Mouse (Mus musculus): ENCODE data around the gene Scml4. TPM values are rescaled to one million over a fixed set of nuclear protein-coding genes. Genes with fewer than 3 reads are reported as not detected.

Gene Scml4
- total RNA-seq, 1 experiment, result 0.22 TPM

DNA sequence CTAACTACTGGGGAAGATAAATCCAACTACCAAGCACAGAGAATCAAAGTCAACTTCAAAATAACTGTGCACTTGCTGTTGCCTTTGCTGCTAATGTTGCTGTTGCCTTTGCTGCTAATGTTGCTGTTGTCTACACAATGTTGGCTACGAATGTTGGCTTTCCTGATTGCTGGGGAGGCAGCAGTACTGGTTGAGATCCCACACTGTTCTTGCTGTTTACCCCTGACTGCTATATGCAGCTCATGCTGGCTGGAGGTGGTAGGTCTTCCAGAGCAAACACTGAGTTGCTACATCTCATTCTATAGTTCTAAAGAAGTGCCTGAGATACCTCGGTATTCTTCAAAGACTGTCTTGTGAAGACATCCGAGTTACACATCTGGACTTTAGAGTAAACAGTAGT lies 36.5 kb downstream of the Scml4 start:
- H3K9ac ChIP-seq (ENCODE audit: insufficient read depth, low read depth, low read length, poor library complexity, severe bottlenecking), result no peak overlapping the region
- no peaks in the 10 kb centered on the region for H3K9me3 ChIP-seq (ENCODE audit: control insufficient read depth, insufficient read depth, low read depth, low read length)
- H3K27ac ChIP-seq (ENCODE audit: insufficient read depth, low read depth, low read length, poor library complexity, severe bottlenecking), result no peak overlapping the region
- no peaks in the 10 kb centered on the region for H3K36me3 ChIP-seq (ENCODE audit: control insufficient read depth, insufficient read depth, low read length, poor library complexity, severe bottlenecking)
- in situ Hi-C loops (cut with MboI; ENCODE audit: low sequenced_read_pairs in 2 of 2, unreplicated experiment in 2 of 2), result no loop called here
- no peak for TF ChIP-seq ZNF384 (IDR thresholded peaks at IDR 0.05; ENCODE audit: low read depth, low read length)
- no peak for TF ChIP-seq HCFC1 (IDR thresholded peaks at IDR 0.05; ENCODE audit: borderline replicate concordance, insufficient read depth, low read length)
- no peak for TF ChIP-seq CHD2 (IDR thresholded peaks at IDR 0.05; ENCODE audit: low read depth, low read length)
- no peak for TF ChIP-seq ZC3H11A (IDR thresholded peaks at IDR 0.05; ENCODE audit: borderline replicate concordance, low read depth, low read length)
- no peak for TF ChIP-seq MAFK (IDR thresholded peaks at IDR 0.05; ENCODE audit: insufficient read depth, low read depth, low read length)
- H3K4me3 ChIP-seq (ENCODE audit: insufficient read depth in 1 of 2, low read depth in 1 of 2, low read length in 2 of 2, poor library complexity in 1 of 2, severe bottlenecking in 1 of 2), result no peak overlapping the region
- DNase-seq (ENCODE audit: low read depth, low spot score), result no peak
- H3K4me1 ChIP-seq (ENCODE audit: control insufficient read depth in 2 of 2, insufficient read depth in 2 of 2, low read length in 2 of 2, poor library complexity in 1 of 2), result no peaks in the 10 kb centered on the region

DNA sequence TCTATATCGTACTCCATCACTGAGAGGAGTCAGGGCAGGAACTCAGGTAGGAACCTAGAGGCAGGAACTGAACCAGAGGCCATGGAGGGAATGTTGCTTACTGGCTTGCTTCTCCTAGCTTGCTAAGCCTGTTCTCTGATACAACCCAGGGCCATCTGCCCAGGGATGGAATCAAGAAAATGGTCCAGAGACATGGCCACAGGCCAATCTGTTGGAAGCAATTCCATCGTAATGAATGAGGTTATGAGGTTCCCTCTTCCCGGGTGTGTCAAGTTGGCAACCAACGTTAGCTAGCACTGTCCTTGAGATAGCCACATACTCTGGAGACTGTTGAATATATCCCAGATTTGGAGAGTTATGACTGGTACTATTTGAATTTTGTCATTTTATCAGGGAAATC lies 37.0 kb downstream of the Scml4 start:
- no peak overlapping the region for H3K4me3 ChIP-seq (ENCODE audit: insufficient read depth in 1 of 2, low read depth in 1 of 2, low read length in 2 of 2, poor library complexity in 1 of 2, severe bottlenecking in 1 of 2)
- no peak overlapping the region for H3K9ac ChIP-seq (ENCODE audit: insufficient read depth, low read depth, low read length, poor library complexity, severe bottlenecking)
- no peak overlapping the region for H3K27ac ChIP-seq (ENCODE audit: insufficient read depth, low read depth, low read length, poor library complexity, severe bottlenecking)
- no peak for TF ChIP-seq HCFC1 (IDR thresholded peaks at IDR 0.05; ENCODE audit: borderline replicate concordance, insufficient read depth, low read length)
- TF ChIP-seq MAFK (IDR thresholded peaks at IDR 0.05; ENCODE audit: insufficient read depth, low read depth, low read length), result no peak
- TF ChIP-seq CHD2 (IDR thresholded peaks at IDR 0.05; ENCODE audit: low read depth, low read length), result no peak
- no peak for TF ChIP-seq ZNF384 (IDR thresholded peaks at IDR 0.05; ENCODE audit: low read depth, low read length)
- no peak for TF ChIP-seq ZC3H11A (IDR thresholded peaks at IDR 0.05; ENCODE audit: borderline replicate concordance, low read depth, low read length)
- H3K9me3 ChIP-seq (ENCODE audit: control insufficient read depth, insufficient read depth, low read depth, low read length), result no peaks in the 10 kb centered on the region
- no peak for DNase-seq (ENCODE audit: low read depth, low spot score)
- no peaks in the 10 kb centered on the region for H3K4me1 ChIP-seq (ENCODE audit: control insufficient read depth in 2 of 2, insufficient read depth in 2 of 2, low read length in 2 of 2, poor library complexity in 1 of 2)
- in situ Hi-C loops (cut with MboI; ENCODE audit: low sequenced_read_pairs in 2 of 2, unreplicated experiment in 2 of 2), result no loop called here
- H3K36me3 ChIP-seq (ENCODE audit: control insufficient read depth, insufficient read depth, low read length, poor library complexity, severe bottlenecking), result no peaks in the 10 kb centered on the region

DNA sequence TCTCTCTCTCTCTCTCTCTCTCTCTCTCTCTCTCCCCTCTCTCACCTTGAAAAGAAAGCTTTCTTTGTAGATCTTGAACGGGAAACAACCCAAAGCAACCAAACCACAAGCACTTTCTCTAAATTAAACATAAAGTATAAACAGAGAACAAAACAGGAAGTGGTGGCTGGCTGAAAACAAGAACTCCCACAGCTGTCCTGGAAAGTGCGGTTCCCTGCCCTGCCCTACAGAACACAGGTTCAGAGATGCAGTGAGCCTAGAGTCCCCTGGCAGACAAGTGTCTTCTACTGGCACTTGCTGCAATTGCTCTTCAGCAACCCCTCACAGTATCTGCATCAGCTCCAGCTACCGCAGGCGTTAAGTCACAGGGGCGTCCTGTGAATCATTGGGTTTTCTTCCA lies 37.5 kb downstream of the Scml4 start:
- in situ Hi-C loops (cut with MboI; ENCODE audit: low sequenced_read_pairs in 2 of 2, unreplicated experiment in 2 of 2), result no loop called here

DNA sequence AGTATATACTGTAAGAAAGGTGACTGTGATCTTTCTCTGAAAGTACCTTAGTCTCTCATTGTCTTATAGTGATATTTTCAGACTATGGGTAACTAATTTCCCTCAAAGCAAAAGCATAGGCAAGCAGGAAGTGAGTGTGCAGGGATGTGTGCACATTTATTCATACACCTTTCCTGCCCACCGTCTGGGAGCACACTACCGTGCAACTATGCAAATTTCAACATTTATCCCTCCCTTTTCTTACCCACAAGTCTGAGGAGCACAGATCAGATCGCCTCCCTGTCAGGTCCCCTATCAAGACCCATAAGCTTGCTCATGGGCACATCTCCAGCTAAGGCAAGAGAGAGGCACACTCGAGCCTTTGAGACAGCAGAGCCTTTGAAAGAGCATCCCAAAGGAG lies 41.2 kb downstream of the Scml4 start:
- Histone ChIP-seq H3K9me3 (ENCODE audit: control insufficient read depth, insufficient read depth, low read depth, low read length) (no peaks in the 10 kb centered on the region), H3K27ac (ENCODE audit: insufficient read depth, low read depth, low read length, poor library complexity, severe bottlenecking) (no peak overlapping the region), H3K4me1 (ENCODE audit: control insufficient read depth in 2 of 2, insufficient read depth in 2 of 2, low read length in 2 of 2, poor library complexity in 1 of 2) (no peaks in the 10 kb centered on the region), H3K4me3 (ENCODE audit: insufficient read depth in 1 of 2, low read depth in 1 of 2, low read length in 2 of 2, poor library complexity in 1 of 2, severe bottlenecking in 1 of 2) (no peak overlapping the region), H3K9ac (ENCODE audit: insufficient read depth, low read depth, low read length, poor library complexity, severe bottlenecking) (no peak overlapping the region), H3K36me3 (ENCODE audit: control insufficient read depth, insufficient read depth, low read length, poor library complexity, severe bottlenecking) (no peaks in the 10 kb centered on the region)
- in situ Hi-C loops (cut with MboI; ENCODE audit: low sequenced_read_pairs in 2 of 2, unreplicated experiment in 2 of 2), result no loop called here
- no peak for DNase-seq (ENCODE audit: low read depth, low spot score)
- TF ChIP-seq MAFK (IDR thresholded peaks at IDR 0.05; ENCODE audit: insufficient read depth, low read depth, low read length) (no peak), CHD2 (IDR thresholded peaks at IDR 0.05; ENCODE audit: low read depth, low read length) (no peak), ZNF384 (IDR thresholded peaks at IDR 0.05; ENCODE audit: low read depth, low read length) (no peak), HCFC1 (IDR thresholded peaks at IDR 0.05; ENCODE audit: borderline replicate concordance, insufficient read depth, low read length) (no peak), ZC3H11A (IDR thresholded peaks at IDR 0.05; ENCODE audit: borderline replicate concordance, low read depth, low read length) (no peak)

More for the DNA sequence above, 37.5 kb downstream of the Scml4 start:
- Histone ChIP-seq H3K9ac (ENCODE audit: insufficient read depth, low read depth, low read length, poor library complexity, severe bottlenecking) (no peak overlapping the region), H3K4me1 (ENCODE audit: control insufficient read depth in 2 of 2, insufficient read depth in 2 of 2, low read length in 2 of 2, poor library complexity in 1 of 2) (no peaks in the 10 kb centered on the region), H3K36me3 (ENCODE audit: control insufficient read depth, insufficient read depth, low read length, poor library complexity, severe bottlenecking) (no peaks in the 10 kb centered on the region), H3K4me3 (ENCODE audit: insufficient read depth in 1 of 2, low read depth in 1 of 2, low read length in 2 of 2, poor library complexity in 1 of 2, severe bottlenecking in 1 of 2) (no peak overlapping the region), H3K27ac (ENCODE audit: insufficient read depth, low read depth, low read length, poor library complexity, severe bottlenecking) (no peak overlapping the region), H3K9me3 (ENCODE audit: control insufficient read depth, insufficient read depth, low read depth, low read length) (no peaks in the 10 kb centered on the region)
- no peak for DNase-seq (ENCODE audit: low read depth, low spot score)
- TF ChIP-seq CHD2 (IDR thresholded peaks at IDR 0.05; ENCODE audit: low read depth, low read length) (no peak), MAFK (IDR thresholded peaks at IDR 0.05; ENCODE audit: insufficient read depth, low read depth, low read length) (no peak), ZC3H11A (IDR thresholded peaks at IDR 0.05; ENCODE audit: borderline replicate concordance, low read depth, low read length) (no peak), HCFC1 (IDR thresholded peaks at IDR 0.05; ENCODE audit: borderline replicate concordance, insufficient read depth, low read length) (no peak), ZNF384 (IDR thresholded peaks at IDR 0.05; ENCODE audit: low read depth, low read length) (no peak)

DNA sequence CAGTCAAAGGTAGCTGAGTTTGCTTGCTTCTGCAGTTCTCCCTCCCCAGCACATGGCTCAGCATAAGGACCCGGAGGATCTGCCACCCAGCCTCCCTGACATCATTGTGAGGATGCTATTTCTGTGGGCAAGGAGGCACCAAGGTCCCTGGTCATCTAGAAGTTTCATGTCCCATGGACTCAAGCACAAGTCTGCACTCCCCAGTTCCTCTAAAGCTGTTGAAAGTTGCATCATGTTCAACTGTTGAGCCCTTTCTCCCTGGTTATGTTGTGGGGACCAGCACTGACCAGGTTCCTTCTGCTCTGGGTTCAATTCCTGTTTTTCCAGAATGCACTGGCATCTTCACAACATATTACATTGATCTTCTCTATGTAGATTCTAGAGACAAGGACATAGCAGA lies 42.9 kb downstream of the Scml4 start:
- no peak for TF ChIP-seq ZC3H11A (IDR thresholded peaks at IDR 0.05; ENCODE audit: borderline replicate concordance, low read depth, low read length)
- TF ChIP-seq CHD2 (IDR thresholded peaks at IDR 0.05; ENCODE audit: low read depth, low read length), result no peak
- TF ChIP-seq ZNF384 (IDR thresholded peaks at IDR 0.05; ENCODE audit: low read depth, low read length), result no peak
- TF ChIP-seq MAFK (IDR thresholded peaks at IDR 0.05; ENCODE audit: insufficient read depth, low read depth, low read length), result no peak
- no peak for TF ChIP-seq HCFC1 (IDR thresholded peaks at IDR 0.05; ENCODE audit: borderline replicate concordance, insufficient read depth, low read length)
- Histone ChIP-seq H3K4me3 (ENCODE audit: insufficient read depth in 1 of 2, low read depth in 1 of 2, low read length in 2 of 2, poor library complexity in 1 of 2, severe bottlenecking in 1 of 2) (no peak overlapping the region), H3K36me3 (ENCODE audit: control insufficient read depth, insufficient read depth, low read length, poor library complexity, severe bottlenecking) (no peaks in the 10 kb centered on the region), H3K9me3 (ENCODE audit: control insufficient read depth, insufficient read depth, low read depth, low read length) (no peaks in the 10 kb centered on the region), H3K9ac (ENCODE audit: insufficient read depth, low read depth, low read length, poor library complexity, severe bottlenecking) (no peak overlapping the region), H3K27ac (ENCODE audit: insufficient read depth, low read depth, low read length, poor library complexity, severe bottlenecking) (no peak overlapping the region), H3K4me1 (ENCODE audit: control insufficient read depth in 2 of 2, insufficient read depth in 2 of 2, low read length in 2 of 2, poor library complexity in 1 of 2) (no peaks in the 10 kb centered on the region)
- in situ Hi-C loops (cut with MboI; ENCODE audit: low sequenced_read_pairs in 2 of 2, unreplicated experiment in 2 of 2), result no loop called here
- DNase-seq (ENCODE audit: low read depth, low spot score), result no peak
